Mouse (Mus musculus) thymus, adult 2 months (tissue): ENCODE measurements around the gene Kdm4a. TPM values are rescaled to one million over a fixed set of nuclear protein-coding genes. Genes with fewer than 3 reads are reported as not detected.

ENCODE experiments used
- DNase-seq: peaks from one replicate; pipeline ENCODE4 v3.0.0; 2021
- H3K27ac ChIP-seq: fragments of 200-500 bp; 2 replicates; pipeline ENCODE4 v1.5.1; 2012; ENCODE audit warnings: low read length, control low read depth; ENCODE audit not compliant: control insufficient read depth, insufficient read depth
- H3K27me3 ChIP-seq: fragments of 200-500 bp; 2 replicates; pipeline ENCODE4 v1.6.1; 2012; ENCODE audit warnings: mild to moderate bottlenecking, low read length, moderate library complexity, mixed read lengths; ENCODE audit not compliant: control insufficient read depth, insufficient read depth
- H3K36me3 ChIP-seq: fragments of 200-500 bp; 2 replicates; pipeline ENCODE4 v1.6.1; 2012; ENCODE audit warnings: mild to moderate bottlenecking, low read length, moderate library complexity; ENCODE audit not compliant: control insufficient read depth, insufficient read depth
- H3K4me1 ChIP-seq: fragments of 200-500 bp; replicated peaks from 2 replicates; pipeline ENCODE4 v1.6.1; 2012; ENCODE audit warnings: low read length; ENCODE audit not compliant: control insufficient read depth, insufficient read depth
- H3K4me3 ChIP-seq: fragments of 200-500 bp; 2 replicates; pipeline ENCODE4 v1.5.1; 2012; ENCODE audit warnings: mild to moderate bottlenecking, low read length, control low read depth, moderate library complexity; ENCODE audit not compliant: control insufficient read depth, insufficient read depth
- CTCF ChIP-seq: fragments of 200-500 bp; IDR thresholded peaks from 2 replicates; pipeline ENCODE4 v1.5.1; 2012; ENCODE audit warnings: mild to moderate bottlenecking, control low read depth, low read length, moderate library complexity, borderline replicate concordance; ENCODE audit not compliant: control insufficient read depth, poor library complexity, insufficient read depth; ENCODE audit errors: extremely low read depth
- POLR2A ChIP-seq: fragments of 200-500 bp; IDR thresholded peaks from 2 replicates; pipeline ENCODE4 v1.6.1; 2012; ENCODE audit warnings: mild to moderate bottlenecking, low read length, control low read depth, moderate library complexity; ENCODE audit not compliant: control insufficient read depth, poor library complexity, insufficient read depth; ENCODE audit errors: extremely low read depth
- WGBS: fragments of 180-500 bp; shearing (Covaris S2); methylation state at CpG from one replicate; pipeline ENCODE4 v1.1.7; 2018; 5-methylcytosine and 5-hydroxymethylcytosine counted together
- polyA plus RNA-seq: library from polyadenylated mRNA; depleted of rRNA; stranded (reverse); fragments of >200 nt; gene quantifications from 2 replicates; pipeline ENCODE4 v1.2.3, GENCODE M21; 2012

Kdm4a gene
- polyA plus RNA-seq, 1 experiment: 63.9 TPM

DNA sequence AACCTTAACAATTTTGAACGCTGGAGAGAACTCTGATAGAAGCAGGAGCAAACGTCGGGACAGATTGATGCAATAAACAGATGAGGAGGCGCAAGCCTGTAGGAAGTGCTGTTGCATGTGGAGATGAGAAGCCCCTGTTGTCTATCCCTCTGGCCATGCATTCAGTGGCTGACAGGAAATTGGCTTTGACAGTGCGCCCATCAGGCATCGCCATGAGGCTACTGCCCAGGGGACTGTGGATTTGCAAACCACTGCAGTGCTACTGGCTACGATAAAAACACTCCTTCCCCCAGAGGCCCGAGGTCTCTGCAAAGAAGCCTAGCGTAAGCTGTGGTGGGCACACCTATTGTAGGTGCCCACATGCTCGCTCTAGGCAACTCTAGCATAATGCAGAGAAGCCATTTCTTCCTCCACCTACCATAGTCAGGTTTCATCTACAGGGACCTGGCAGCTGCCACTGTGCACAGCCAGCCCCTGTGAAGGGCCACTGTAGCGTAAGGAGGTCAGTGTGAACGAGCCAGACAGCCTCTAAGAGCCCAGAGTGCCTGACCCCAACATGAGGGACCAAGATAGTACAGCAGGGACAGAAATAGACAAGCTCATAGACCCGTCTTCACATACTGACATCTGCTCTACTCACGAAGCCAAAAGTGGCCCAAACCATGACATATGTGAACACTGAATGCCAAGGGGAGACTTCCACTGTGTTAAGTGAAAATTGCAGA is 29.7 kb downstream of the Kdm4a start:
- H3K27me3 ChIP-seq: no peaks in the 10 kb centered on the region
- no peak for DNase-seq
- H3K27ac ChIP-seq: no peak overlapping the region
- 95% methylated on average over 14 of the region's 14 CpGs for WGBS
- peaks cover 61% of the 10 kb centered on the region for H3K36me3 ChIP-seq
- no peak overlapping the region for H3K4me3 ChIP-seq
- no peak for TF ChIP-seq POLR2A
- TF ChIP-seq CTCF: no peak
- H3K4me1 ChIP-seq: no peaks in the 10 kb centered on the region

DNA sequence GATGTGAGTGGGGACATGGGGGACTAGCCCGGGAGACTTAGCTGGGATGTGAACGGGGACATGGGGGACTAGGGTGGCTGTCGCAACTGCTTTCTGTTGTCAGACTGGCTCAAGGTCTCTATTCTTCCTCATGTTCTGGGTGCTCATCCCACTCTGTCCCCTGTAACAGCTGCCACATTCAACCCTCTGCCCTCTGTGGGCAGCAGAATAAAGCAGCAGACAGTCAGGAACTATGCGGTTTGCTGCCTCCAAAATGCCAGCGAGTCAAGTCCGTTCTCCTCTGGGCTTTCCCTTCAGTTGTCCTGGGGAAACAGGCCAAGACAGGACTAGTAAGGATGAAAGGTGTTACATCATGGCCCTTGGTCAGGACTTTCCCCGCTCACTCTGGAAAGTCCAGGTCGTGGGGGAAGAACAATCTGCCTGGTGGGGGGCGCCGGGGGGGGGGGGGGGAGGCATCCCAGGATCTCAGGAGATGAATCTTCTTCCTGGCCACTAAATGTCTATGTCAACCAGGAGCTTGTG is 30.7 kb downstream of the Kdm4a start:
- Histone ChIP-seq H3K4me1 (no peaks in the 10 kb centered on the region), H3K36me3 (peaks cover 65% of the 10 kb centered on the region), H3K27me3 (no peaks in the 10 kb centered on the region), H3K27ac (no peak overlapping the region), H3K4me3 (no peak overlapping the region)
- TF ChIP-seq POLR2A: no peak
- TF ChIP-seq CTCF: no peak
- DNase-seq: no peak
- WGBS: 94% methylated on average over 10 of the region's 10 CpGs

DNA sequence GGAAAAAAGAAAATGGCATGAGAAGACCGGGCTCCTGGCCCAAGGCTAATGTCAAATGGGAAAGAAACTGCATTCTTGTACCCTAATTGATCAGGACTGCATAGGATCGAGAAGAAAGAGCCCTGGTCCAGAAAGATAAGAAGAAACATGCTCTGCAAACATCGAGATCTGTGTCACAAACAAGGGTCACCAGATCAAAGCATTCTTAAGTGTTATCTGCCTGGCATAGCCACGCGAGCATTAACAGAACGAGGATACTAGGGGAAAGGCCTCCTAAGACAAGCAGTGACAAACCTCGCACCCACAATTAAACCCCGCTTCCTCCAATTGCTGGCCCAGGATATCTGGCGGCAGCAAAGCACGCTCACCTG is 31.5 kb downstream of the Kdm4a start:
- Histone ChIP-seq H3K27ac (no peak overlapping the region), H3K4me3 (no peak overlapping the region), H3K4me1 (no peaks in the 10 kb centered on the region), H3K36me3 (peaks cover 67% of the 10 kb centered on the region), H3K27me3 (no peaks in the 10 kb centered on the region)
- no peak for DNase-seq
- 95% methylated on average over 10 of the region's 10 CpGs for WGBS
- TF ChIP-seq POLR2A (no peak), CTCF (no peak)

DNA sequence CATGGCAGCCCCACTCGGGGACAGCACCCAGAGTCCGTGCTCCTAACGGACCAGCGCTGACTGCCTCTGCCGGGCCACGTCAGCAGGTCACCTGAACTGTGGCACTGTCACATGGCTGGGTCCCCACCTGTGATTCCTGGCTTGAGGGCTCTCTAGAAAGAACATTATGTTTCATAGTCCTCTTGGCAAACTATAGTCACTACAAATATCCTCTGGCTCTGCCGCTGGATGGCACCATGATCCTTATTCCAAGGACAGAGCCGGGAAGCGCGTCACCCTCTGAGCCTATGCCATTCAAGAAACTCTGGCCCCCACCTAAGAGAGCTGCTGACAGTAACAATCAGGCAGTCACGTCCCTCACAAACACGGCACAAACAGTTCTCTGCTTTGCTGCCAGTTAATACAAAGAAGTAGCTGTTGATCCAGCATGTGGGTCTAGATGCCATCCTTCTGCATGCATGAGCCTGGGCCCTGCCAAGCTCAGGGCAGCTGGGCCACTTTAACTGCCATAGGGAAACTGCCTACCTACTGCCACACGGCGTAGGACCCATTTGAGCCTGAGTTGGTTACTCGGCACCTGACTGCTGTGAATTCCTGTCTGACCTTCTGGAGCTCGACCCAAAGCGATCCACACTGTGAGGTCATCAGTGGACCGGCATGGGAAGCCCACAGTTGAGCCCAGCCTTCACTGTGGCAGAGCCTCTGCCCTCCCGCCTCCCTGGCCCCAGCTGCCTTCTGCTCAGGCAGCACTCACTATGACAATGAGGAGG is 32.1 kb downstream of the Kdm4a start:
- no peak overlapping the region for H3K27ac ChIP-seq
- H3K36me3 ChIP-seq: peaks cover 67% of the 10 kb centered on the region
- WGBS: 98% methylated on average over 19 of the region's 19 CpGs

DNA sequence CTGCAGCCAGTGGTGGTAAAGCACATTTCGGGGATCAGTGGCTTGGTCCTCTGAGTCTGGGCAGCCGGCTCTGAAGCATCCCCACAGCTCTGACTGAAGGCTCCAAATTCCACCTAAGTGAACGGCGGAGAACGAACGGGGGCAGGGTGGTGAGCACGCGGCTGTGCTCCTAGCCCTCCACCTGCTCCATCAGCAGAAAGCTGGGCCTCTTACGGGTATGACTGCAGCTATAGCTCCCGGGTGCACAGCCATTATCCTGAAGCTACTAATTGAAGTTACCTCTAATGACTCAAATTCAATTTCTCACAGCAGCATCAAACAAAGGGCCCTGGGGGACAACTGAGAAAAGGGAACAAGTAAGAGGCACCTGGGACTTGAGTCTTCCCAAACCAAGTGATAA is 32.8 kb downstream of the Kdm4a start:
- no peaks in the 10 kb centered on the region for H3K27me3 ChIP-seq
- no peak for DNase-seq
- no peak overlapping the region for H3K4me3 ChIP-seq
- WGBS: 95% methylated on average over 10 of the region's 10 CpGs
- no peaks in the 10 kb centered on the region for H3K4me1 ChIP-seq
- no peak overlapping the region for H3K27ac ChIP-seq
- TF ChIP-seq CTCF: no peak
- TF ChIP-seq POLR2A: no peak
- peaks cover 71% of the 10 kb centered on the region for H3K36me3 ChIP-seq

More for the DNA sequence above, 32.1 kb downstream of the Kdm4a start:
- DNase-seq: no peak
- H3K4me3 ChIP-seq: no peak overlapping the region
- H3K4me1 ChIP-seq: no peaks in the 10 kb centered on the region
- TF ChIP-seq POLR2A (no peak), CTCF (no peak)
- no peaks in the 10 kb centered on the region for H3K27me3 ChIP-seq

DNA sequence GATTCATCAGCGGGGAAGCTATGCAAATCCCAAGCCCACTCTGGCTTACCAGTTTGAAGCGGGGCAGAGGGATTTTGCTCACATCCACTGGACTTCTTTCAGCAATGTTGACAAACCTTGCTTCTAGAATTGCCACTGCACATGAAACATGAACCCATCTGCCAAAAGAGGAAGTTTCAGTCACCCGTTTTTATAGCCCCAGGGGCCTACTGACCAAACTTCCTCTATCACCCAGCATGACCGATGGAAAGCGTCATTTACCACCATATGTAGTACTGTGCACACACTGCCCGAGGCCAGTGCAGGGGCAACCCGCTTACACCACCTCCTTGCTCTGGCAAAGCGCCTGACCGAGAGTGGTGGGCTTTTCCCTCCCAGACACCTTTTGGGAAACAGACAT is 35.5 kb downstream of the Kdm4a start:
- no peaks in the 10 kb centered on the region for H3K4me1 ChIP-seq
- TF ChIP-seq CTCF: no peak
- TF ChIP-seq POLR2A: no peak
- 67% methylated on average over 9 of the region's 9 CpGs for whole genome bisulfite sequencing
- H3K4me3 ChIP-seq: no peak overlapping the region
- H3K27ac ChIP-seq: no peak overlapping the region
- H3K27me3 ChIP-seq: no peaks in the 10 kb centered on the region
- H3K36me3 ChIP-seq: peaks cover 82% of the 10 kb centered on the region
- DNase-seq: no peak

DNA sequence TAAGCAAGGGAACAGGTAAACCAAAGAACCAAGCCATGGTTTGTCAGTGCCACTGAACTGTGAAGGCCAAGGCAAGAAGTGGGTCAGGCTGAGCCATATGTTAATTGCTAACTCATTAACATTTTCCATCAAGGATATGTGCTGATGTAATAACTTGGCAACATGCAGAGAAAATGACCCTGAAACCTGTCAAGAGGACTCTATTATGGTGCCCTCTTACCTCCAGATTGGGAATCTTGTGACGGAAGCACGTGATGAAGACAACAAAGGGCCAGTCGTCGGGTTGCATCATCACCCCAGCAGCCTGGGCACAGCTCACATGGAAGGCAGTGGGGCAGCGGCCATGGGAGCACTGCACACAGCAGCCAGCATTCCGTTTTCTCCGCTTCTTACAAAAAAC is 36.2 kb downstream of the Kdm4a start:
- H3K36me3 ChIP-seq: peaks cover 81% of the 10 kb centered on the region
- no peaks in the 10 kb centered on the region for H3K4me1 ChIP-seq
- TF ChIP-seq CTCF (no peak), POLR2A (no peak)
- no peak overlapping the region for H3K27ac ChIP-seq
- no peak for DNase-seq
- no peak overlapping the region for H3K4me3 ChIP-seq
- 97% methylated on average over 7 of the region's 7 CpGs for WGBS
- no peaks in the 10 kb centered on the region for H3K27me3 ChIP-seq
